Mouse (Mus musculus) sigmoid colon, adult 10 weeks (tissue): Measurements from ENCODE around the gene Gm20918. TPM values are rescaled to one million over a fixed set of nuclear protein-coding genes. Genes with fewer than 3 reads are reported as not detected.

ENCODE experiments used
- polyA plus RNA-seq: library from polyadenylated mRNA; stranded (reverse); fragments of 350-450 nt; fragmentation: Illumina TruSeq; extraction: RNeasy Lipid Tissue Mini Kit (QIAGEN cat#74804); gene quantifications from one replicate; pipeline ENCODE4 v1.2.3, GENCODE M21; 2014; ENCODE audit warnings: low read depth, low replicate concordance

The Gm20918 gene
- not detected for polyA plus RNA-seq

DNA sequence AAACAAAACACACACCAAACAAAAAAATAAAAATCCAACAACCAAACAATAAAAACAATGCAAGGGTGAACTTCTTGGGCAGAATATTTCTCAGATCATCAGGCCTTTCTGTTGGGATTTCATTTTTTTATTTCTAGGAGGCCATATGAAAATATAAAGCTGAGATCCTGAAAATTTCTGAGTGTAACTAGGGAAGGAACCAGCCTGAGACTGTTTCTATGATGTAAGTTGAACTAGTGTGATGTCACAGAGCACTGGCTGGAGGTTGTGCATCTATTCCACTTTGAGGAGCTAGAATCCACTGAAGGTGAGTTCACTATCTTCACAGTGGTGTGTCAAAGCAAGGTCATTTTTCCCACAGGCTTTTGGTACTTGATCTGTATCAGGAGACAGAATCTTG is at the start of gene Gm20918:
Gm20918 (plus strand) TSS at position 301 of the 400 bp plus-strand sequence.

Other genes starting within 250 kb of the Gm20918 start
- not detected for gene Gm21820, start 205.5 kb downstream of the Gm20918 start, polyA plus RNA-seq